Mouse (Mus musculus) lung, postnatal 25 days (tissue): ENCODE measurements at regions not wholly inside any gene's neighbourhood (a gene's known extent, or its start where the extent isn't known, plus 50 kb on each side); places are given as distances from the start of the nearest gene placed in this dataset.
"Not testable (repeated sequence)": the region's sequence is repeated elsewhere in the genome, so short reads cannot be mapped to it uniquely, and the experiment has no call there.

Experiments
- DNase-seq: peaks from one replicate; pipeline ENCODE4 v3.0.0; 2022; ENCODE audit warnings: low spot score

GRCm38 (mm10) chr16:21102033-21102432, 51.8 kb downstream of the Teddm3 start:
- not testable (repeated sequence) for DNase-seq

- DNase-seq: not testable (repeated sequence)
These were observed 53.7 kb downstream of the Teddm3 start for GRCm38 (mm10) chr16:21100126-21100525.

GRCm38 (mm10) chr16:21074779-21075148, 79.0 kb downstream of the Teddm3 start:
- DNase-seq: no peak

- not testable (repeated sequence) for DNase-seq
These were observed 79.6 kb downstream of the Teddm3 start for GRCm38 (mm10) chr16:21074082-21074778.

GRCm38 (mm10) chr16:21060211-21060610, 93.6 kb downstream of the Teddm3 start:
- no peak for DNase-seq

GRCm38 (mm10) chr16:21054772-21055171, 99.0 kb downstream of the Teddm3 start:
- no peak for DNase-seq

- not testable (repeated sequence) for DNase-seq
These were observed 131.7 kb downstream of the Teddm3 start for GRCm38 (mm10) chr16:21022087-21022486.

GRCm38 (mm10) chr16:21004871-21005270, 148.9 kb downstream of the Teddm3 start:
- DNase-seq: no peak

- no peak for DNase-seq
These were observed 152.7 kb downstream of the Teddm3 start for GRCm38 (mm10) chr16:21001126-21001525.

- no peak for DNase-seq
These were observed 163.3 kb downstream of the Teddm3 start for GRCm38 (mm10) chr16:20990524-20990923.

- DNase-seq: no peak
These were observed 178.4 kb downstream of the Teddm3 start for GRCm38 (mm10) chr16:20975406-20975805.

- DNase-seq: no peak
These were observed 181.4 kb downstream of the Teddm3 start for GRCm38 (mm10) chr16:20972442-20972841.

- peak; percentile 23 for DNase-seq
These were observed 194.9 kb downstream of the Teddm3 start for GRCm38 (mm10) chr16:20958905-20959304.

GRCm38 (mm10) chr16:20936722-20937121, 202.4 kb upstream of the Thpo start:
- DNase-seq: no peak

GRCm38 (mm10) chr16:20934846-20935245, 200.5 kb upstream of the Thpo start:
- not testable (repeated sequence) for DNase-seq

- DNase-seq: not testable (repeated sequence)
These were observed 195.7 kb upstream of the Thpo start for GRCm38 (mm10) chr16:20930003-20930402.

- not testable (repeated sequence) for DNase-seq
These were observed 191.5 kb upstream of the Thpo start for GRCm38 (mm10) chr16:20925776-20926175.

- not testable (repeated sequence) for DNase-seq
These were observed 176.6 kb upstream of the Thpo start for GRCm38 (mm10) chr16:20910864-20911263.

GRCm38 (mm10) chr16:20908467-20909351, 174.4 kb upstream of the Thpo start:
- not testable (repeated sequence) for DNase-seq

GRCm38 (mm10) chr16:20895734-20896133, 161.4 kb upstream of the Thpo start:
- peak; percentile 14 for DNase-seq

- no peak for DNase-seq
These were observed 137.4 kb upstream of the Thpo start for GRCm38 (mm10) chr16:20871726-20872125.

- no peak for DNase-seq
These were observed 132.5 kb upstream of the Thpo start for GRCm38 (mm10) chr16:20866771-20867170.

- no peak for DNase-seq
These were observed 126.9 kb upstream of the Thpo start for GRCm38 (mm10) chr16:20861256-20861655.
